Mouse (Mus musculus) central nervous system, embryonic 18 days (tissue): ENCODE measurements around the gene Msantd1. TPM values are rescaled to one million over a fixed set of nuclear protein-coding genes. Genes with fewer than 3 reads are reported as not detected.

Experiments used
- polyA plus RNA-seq: library from polyadenylated mRNA; depleted of rRNA; stranded (reverse); fragments of >200 nt; gene quantifications from 2 replicates; pipeline ENCODE4 v1.2.3, GENCODE M21; 2012; rRNA removed

Msantd1 gene
- polyA plus RNA-seq = 15.0 and 17.1 TPM in 2 replicates

DNA sequence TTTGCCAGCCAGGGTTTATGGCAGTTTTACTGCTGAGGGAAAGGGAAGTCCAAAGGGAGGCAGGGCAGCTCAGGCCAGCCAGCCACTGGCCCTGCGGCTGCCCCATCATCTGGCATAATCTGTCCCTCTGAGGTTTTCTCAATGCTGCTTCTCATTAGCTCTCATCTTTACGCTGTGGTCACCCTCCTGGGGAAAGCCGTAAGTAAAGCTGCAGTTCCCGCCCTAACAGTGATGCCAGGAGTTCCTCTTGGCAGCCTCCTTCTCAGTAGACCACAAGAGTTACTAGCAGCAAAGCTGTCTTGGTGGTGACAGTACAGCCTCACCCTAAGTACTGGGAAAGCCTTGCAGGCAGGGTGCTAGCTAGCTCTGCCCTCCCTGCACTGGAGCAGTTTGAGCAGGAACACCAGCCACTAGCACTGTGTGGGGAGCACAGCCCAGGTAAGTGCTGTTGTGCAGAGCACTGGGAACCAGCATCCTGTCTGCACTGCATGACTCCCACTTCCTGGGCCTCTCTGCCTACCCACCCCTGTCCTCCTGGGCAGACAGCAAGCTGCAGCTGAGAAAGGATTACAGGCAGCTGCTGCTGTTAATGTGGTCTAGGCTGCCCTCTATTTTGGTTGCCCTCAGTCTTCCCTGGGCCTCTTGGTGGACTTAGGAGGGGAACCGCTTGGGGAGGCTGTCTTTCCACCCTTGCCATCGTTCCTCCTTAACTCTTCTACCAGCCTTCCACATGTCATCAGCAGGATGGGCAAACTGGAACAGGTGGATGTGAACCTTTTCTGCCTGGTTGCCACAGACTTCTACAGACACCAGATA is at the start of gene Msantd1:
Gene Msantd1 (plus strand): TSS at position 103 of the 816 bp plus-strand sequence.

DNA sequence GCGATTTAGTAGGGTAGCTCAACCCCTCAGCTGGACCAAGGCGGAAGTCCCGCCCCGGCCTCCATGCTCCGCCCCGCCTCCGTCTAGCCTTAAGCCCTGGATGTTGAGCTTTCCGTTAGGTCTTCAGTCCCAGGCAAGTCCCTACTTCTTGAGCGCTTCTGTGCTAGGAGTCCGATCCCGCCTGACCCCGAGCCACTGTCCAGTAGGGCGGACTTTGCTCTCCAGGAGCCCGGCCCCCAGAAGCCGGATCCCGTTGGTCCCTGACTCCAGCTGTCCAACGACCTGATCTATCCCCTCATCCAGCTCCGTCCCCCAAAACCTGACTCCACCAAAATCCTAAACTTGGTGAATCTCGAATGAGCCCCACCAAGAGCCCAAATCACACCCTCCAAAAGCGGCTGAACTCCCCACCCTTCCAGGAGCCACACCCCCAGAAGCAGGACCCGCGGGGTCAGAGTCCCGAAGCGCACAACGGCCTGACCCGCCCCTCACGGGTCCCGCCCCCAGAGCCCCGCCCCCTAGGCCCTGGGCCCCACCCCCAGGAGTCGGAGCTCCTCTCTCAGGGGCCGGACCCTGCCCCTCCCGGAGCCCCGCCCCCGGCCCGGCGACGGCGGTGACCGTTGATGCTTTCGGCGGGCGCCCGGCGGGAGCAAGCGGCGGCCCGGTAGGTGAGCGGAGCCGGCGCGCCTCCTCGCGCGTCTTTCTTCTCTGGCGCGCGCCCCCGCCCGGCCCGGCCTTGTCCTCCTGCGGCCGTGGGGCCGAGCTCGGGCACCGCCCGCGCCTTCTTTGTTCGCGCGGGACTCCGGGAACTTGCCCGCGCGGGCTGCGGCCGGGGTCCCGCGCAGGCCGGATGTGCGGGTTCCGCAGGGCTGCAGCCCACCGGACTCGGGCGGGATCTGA is 41.3 kb downstream of the Msantd1 start, which contains the start of gene Rgs12:
Gene Rgs12 (plus strand): TSS at position 585 of the 900 bp plus-strand sequence.

Other genes starting within 250 kb of the Msantd1 start
- 21.6 and 22.1 TPM in 2 replicates for gene Nop14, start 247.9 kb upstream of the Msantd1 start, polyA plus RNA-seq
- gene Grk4, start 247.6 kb upstream of the Msantd1 start, polyA plus RNA-seq = 3.8 and 4.3 TPM in 2 replicates
- gene Htt, start 146.3 kb upstream of the Msantd1 start, polyA plus RNA-seq = 29.6 and 29.8 TPM in 2 replicates
- gene Rgs12, start 41.4 kb downstream of the Msantd1 start, polyA plus RNA-seq = 39.2 and 39.8 TPM in 2 replicates
- gene Hgfac, start 133.5 kb downstream of the Msantd1 start, polyA plus RNA-seq = 1.5 and 1.7 TPM in 2 replicates
- 11.9 and 12.0 TPM in 2 replicates for gene Dok7, start 148.8 kb downstream of the Msantd1 start, polyA plus RNA-seq
- 61.9 and 65.0 TPM in 2 replicates for gene Lrpap1, start 197.8 kb downstream of the Msantd1 start, polyA plus RNA-seq